Mouse (Mus musculus) cerebellum, postnatal 14 days (tissue): ENCODE measurements at regions not wholly inside any gene's neighbourhood (a gene's known extent, or its start where the extent isn't known, plus 50 kb on each side); places are given as distances from the start of the nearest gene placed in this dataset.

Experiments
- DNase-seq, 2 experiments: peaks; one replicate each; pipeline ENCODE4 v3.0.0; 2021; ENCODE audit warnings: mixed read lengths in 2 of 2

GRCm38 (mm10) chr11:109088488-109089252 lies 55.5 kb downstream of the E030025P04Rik start:
- DNase-seq = no peak

GRCm38 (mm10) chr11:109081957-109082356 lies 62.2 kb downstream of the E030025P04Rik start:
- DNase-seq = no peak

- DNase-seq = no peak
Observed at GRCm38 (mm10) chr11:109081454-109081853, 62.7 kb downstream of the E030025P04Rik start.

- no peak for DNase-seq
Observed at GRCm38 (mm10) chr11:109080847-109081415, 63.2 kb downstream of the E030025P04Rik start.

- peak; percentile 77 to 84 for DNase-seq
Observed at GRCm38 (mm10) chr11:109079466-109079865, 64.7 kb downstream of the E030025P04Rik start.

GRCm38 (mm10) chr11:109076587-109077417 lies 67.4 kb downstream of the E030025P04Rik start:
- no peak for DNase-seq

GRCm38 (mm10) chr11:109071340-109071739 lies 72.8 kb downstream of the E030025P04Rik start:
- peak; percentile 32 to 50 for DNase-seq

GRCm38 (mm10) chr11:109070412-109070811 lies 73.8 kb downstream of the E030025P04Rik start:
- no peak for DNase-seq

- peak; percentile 63 for DNase-seq
Observed at GRCm38 (mm10) chr11:109069326-109069709, 74.9 kb downstream of the E030025P04Rik start.

GRCm38 (mm10) chr11:109068371-109069325 lies 75.5 kb downstream of the E030025P04Rik start:
- DNase-seq = peak; percentile 70 to 75

- peak in 1 of 2 experiments; percentile 32 for DNase-seq
Observed at GRCm38 (mm10) chr11:109067733-109068132, 76.4 kb downstream of the E030025P04Rik start.

GRCm38 (mm10) chr11:109061971-109062370 lies 82.2 kb downstream of the E030025P04Rik start:
- peak; percentile 59 to 71 for DNase-seq

- no peak for DNase-seq
Observed at GRCm38 (mm10) chr11:109060527-109060908, 83.7 kb downstream of the E030025P04Rik start.

GRCm38 (mm10) chr11:109059863-109060526 lies 84.2 kb downstream of the E030025P04Rik start:
- no peak for DNase-seq

- DNase-seq = peak; percentile 37 to 64
Observed at GRCm38 (mm10) chr11:109058021-109058420, 86.1 kb downstream of the E030025P04Rik start.

GRCm38 (mm10) chr11:109048257-109049101 lies 95.7 kb downstream of the E030025P04Rik start:
- DNase-seq = no peak

GRCm38 (mm10) chr11:109047483-109048110 lies 96.6 kb downstream of the E030025P04Rik start:
- no peak for DNase-seq

GRCm38 (mm10) chr11:109046446-109046845 lies 97.7 kb downstream of the E030025P04Rik start:
- DNase-seq = no peak

- DNase-seq = peak; percentile 85 to 89
Observed at GRCm38 (mm10) chr11:109040519-109040916, 103.7 kb downstream of the E030025P04Rik start.
